Mouse (Mus musculus): Measurements from ENCODE around the gene Dlgap1. TPM values are rescaled to one million over a fixed set of nuclear protein-coding genes. Genes with fewer than 3 reads are reported as not detected.
"Not testable (repeated sequence)": the region's sequence is repeated elsewhere in the genome, so short reads cannot be mapped to it uniquely, and the experiment has no call there.

Dlgap1 gene
- total RNA-seq, 4 experiments from 2014 or later = 39.0 to 64.4 (median 46.2) TPM

DNA sequence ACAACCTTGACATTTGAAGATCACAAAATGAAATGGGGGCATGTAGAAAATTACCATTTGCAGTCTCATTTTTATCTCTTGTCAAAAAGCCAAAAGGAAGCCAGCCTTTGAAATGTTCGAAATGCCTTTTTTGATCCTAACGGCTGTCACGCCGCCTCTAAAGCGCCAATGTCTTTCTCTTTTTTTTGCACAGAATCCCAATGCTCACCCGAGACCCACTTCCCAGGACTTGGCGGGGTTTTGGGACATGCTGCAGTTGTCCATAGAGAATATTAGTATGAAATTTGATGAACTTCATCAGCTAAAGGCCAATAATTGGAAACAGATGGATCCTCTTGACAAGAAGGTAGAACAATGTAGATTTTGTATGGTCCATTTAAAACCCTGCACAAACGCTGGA is 846.1 kb downstream of the Dlgap1 start:
- DNase-seq = peak; percentile 39

- DNase-seq = no peak
Observed at GRCm38 (mm10) chr17:70817862-70818451, 849.1 kb downstream of the Dlgap1 start.

GRCm38 (mm10) chr17:70823083-70823482 is 854.2 kb downstream of the Dlgap1 start:
- no peak for DNase-seq

GRCm38 (mm10) chr17:70826227-70826626 is 857.4 kb downstream of the Dlgap1 start:
- DNase-seq = no peak

DNA sequence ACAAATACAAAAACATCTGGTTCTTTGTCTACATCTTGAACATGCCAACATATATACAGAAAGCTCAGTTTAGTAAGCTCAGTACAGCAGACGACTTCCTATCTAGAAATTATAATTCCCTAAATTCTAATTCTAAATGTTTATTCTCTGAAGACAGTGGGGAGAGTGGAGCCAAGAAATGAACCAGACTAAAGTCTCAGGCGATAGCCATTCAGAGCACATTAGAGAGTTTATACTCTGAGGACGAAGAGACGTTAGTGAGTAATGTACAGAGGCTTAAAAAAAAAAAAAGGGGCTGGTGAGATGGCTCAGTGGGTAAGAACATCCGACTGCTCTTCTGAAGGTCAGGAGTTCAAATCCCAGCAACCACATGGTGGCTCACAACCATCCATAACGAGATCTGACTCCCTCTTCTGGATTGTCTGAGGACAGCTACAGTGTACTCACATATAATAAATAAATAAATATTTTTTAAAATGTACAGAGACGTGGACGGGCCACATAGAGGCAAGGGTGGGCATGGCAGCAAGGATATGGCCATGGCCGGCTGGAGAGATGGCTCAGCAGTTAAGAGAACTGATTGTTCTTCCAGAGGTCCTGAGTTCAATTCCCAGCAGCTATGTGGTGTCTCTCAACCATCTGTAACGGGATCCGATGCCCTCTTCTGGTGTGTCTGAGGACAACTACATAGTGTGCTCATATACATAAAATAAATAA is 858.7 kb downstream of the Dlgap1 start:
- DNase-seq = not testable (repeated sequence)

- no peak for DNase-seq
Observed at GRCm38 (mm10) chr17:70828180-70828528, 859.3 kb downstream of the Dlgap1 start.

GRCm38 (mm10) chr17:70828569-70828968 is 859.7 kb downstream of the Dlgap1 start:
- no peak for DNase-seq

DNA sequence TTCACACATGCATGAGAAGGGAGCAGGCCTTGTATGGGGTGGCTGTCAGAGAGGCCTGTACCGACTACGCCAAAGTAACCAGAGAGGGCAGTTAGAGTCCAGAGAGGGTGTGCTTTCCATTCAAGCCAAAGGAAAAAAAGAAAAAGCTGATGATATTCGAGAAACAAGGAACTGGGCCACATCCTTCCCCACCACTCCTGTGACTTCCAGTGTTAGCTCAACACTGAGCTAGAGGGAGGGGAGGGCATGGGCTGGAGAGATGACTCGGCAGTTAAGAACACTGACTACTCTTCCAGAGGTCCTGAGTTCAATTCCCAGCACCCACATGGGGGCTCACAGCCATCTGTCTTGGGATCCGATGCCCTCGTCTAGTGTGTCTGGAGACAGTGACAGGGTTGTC is 860.3 kb downstream of the Dlgap1 start:
- no peak for DNase-seq

DNA sequence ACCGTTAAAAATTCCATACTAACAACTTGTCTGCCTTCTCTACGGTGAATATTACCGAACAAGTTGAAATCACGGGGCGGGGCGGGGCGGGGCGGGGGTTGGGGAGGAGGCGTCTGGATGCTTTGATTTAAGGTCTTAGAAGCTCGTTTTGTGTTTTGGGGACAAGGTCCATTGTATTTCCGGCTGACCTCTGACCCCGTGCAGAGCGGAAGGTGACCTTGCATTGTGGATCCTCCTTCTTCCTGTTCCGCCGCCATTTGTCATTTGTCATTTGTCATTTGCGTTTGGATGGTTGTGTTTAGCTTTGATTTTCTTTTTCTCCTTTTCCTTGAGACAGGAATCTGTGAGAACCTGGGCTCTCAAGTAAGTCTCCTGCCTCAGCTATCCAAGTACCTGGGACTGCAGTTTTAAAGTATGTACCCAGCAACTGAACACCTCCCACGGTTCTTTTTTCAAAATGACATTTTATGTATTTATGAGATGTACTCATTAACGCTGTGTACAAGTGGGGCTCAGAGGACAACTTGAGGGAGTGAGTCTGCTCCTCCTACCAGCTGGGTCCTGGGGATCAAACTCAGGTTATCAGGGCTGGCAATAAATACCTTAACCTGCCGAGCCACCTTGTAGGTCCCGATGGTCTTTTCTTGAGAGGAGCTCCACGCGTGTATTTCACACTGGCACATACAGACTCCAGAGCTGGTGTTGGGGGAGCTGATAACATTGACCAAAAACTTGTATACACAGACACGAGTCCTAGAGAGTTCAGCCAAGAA is 861.3 kb downstream of the Dlgap1 start:
- DNase-seq = no peak

DNA sequence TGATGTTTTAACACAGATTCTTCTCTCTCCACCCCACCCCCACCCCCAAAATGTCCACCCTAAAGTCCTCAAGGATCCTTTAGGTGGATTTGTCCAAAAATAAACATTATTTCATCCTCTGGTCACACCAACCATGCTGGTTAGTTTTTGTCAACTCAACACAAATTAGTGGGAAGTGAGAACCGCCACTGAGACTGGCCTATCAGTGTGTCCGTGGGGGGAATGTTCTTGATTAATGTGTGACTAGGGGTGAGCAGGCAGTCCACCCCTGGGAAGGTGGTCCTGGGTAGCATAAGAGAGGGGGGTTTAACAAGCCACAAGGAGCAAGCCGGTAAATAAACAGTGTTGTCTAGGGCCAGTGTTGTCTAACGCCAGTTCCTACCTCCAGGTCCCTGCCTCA is 862.7 kb downstream of the Dlgap1 start:
- DNase-seq = no peak

DNA sequence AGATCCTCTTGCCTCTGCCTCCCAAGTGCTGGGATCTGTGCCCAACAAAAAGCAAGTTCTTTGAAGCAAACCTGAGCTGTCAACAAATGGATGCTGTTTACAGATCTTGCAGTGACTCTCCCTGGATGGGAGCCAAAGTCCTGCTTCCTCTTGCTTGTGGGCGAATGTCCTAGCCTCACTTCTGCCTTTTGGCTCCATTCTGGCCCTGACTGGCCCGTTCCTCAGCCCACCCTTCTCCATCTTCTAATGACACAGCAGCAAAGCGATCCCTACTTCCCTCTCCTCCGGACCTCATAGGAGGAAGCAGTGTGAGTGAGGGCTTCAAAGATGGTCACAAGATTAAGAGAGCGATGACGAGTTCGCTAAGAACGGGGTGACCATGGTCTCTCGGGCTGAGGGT is 863.7 kb downstream of the Dlgap1 start:
- no peak for DNase-seq

DNA sequence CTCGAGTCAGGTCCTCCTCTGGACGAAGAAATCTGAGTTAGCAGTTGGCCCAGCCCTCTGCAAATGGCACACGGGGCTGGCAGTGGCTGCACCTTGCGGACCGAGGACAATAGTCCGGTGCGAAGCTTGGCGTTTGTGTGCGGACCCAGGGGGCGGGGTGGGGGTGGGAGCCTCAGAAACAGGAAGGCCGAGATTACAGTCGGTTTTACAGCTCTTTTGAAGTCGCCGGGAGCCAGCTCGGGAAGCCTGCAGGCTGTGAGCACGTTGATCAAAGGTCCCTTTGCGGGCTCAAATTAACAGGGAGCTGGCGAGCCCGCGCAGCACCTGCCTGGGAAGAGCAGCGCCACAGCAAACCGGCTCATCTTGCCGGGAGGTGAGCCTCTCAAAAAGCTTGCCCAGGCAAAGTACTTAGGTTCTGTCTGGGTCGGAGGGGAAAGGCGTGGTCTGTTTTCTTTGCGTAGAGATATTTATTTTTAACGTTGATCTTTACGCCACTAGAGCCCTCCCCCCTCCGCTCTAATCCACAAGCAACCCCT is 865.6 kb downstream of the Dlgap1 start:
- no peak for DNase-seq

DNA sequence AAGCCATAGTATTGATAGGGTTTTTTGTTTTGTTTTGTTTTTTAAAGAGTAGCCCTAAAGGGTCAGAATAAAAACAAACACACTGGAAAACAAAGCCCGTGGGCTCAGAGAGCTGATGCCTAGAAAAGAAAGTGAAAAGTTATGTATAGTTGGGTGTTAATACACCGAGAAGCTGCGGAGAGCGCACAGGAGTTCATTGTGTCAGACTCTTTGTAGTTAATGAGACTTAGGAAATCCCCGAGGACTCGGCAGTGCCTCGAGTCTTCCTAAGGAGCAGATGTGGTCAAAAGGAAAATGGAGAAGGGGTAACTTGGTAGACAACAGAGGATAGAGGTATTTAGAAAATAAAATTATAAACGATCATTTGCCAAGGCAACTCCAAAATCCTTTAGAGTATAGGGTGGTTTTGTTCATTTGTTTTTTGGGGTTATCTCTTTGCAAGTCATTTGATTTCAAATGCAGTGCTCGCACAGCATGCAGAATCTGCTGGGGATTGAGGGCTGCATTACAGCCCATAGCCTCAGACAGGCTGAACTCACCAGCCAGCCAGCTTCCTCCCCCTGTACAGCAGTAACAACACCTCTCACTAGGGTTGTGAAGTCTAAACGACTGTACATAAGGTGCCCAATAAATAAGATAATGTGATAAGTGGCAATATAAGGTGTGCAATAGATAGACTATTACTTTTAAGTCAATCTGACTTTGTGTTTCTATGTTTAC is 866.4 kb downstream of the Dlgap1 start:
- DNase-seq = no peak

GRCm38 (mm10) chr17:70836820-70837219 is 867.9 kb downstream of the Dlgap1 start:
- no peak for DNase-seq

- not testable (repeated sequence) for DNase-seq
Observed at GRCm38 (mm10) chr17:70837474-70837873, 868.6 kb downstream of the Dlgap1 start.

- no peak for DNase-seq
Observed at GRCm38 (mm10) chr17:70838031-70838430, 869.2 kb downstream of the Dlgap1 start.

- no peak for DNase-seq
Observed at GRCm38 (mm10) chr17:70838533-70838932, 869.7 kb downstream of the Dlgap1 start.

DNA sequence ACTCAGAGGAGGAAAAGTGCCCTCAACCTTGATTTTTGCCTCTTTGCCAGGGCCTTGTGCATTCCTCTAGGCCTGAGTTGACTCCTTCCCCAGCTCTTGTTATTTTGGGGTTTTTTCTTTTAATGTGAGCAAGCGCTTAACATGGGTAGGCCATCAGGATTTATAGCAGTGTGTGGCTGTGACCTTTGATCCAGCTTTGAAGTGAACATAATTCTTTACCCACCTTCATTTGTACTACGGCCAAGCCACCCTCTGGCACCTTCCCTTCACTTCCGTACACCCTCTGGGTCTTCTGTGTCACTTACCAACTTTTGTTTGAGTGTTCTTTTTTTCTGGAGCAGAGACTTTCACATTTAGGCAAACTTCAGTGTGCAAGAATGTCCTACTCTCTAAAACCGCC is 874.4 kb downstream of the Dlgap1 start:
- DNase-seq = no peak

DNA sequence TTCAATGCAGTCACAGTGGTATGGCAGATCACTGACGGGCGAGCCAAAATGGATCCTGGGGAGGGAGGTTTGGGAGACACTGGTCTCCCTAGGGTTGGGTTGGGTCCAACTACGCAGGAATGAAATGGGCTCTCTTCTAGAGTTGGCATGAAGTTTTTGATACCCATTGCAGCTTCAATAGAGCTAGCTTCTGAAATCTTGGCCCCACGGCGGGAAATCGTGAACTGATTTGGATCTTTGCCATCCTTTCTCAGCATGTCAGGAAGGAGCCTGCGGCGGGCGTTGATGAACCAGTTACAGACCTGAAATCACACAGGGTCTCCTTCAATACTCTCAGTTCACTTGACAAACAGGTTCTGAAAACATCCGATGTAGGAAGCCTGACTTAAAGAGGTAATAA is 876.1 kb downstream of the Dlgap1 start:
- no peak for DNase-seq

- DNase-seq = no peak
Observed at GRCm38 (mm10) chr17:70845543-70845942, 876.7 kb downstream of the Dlgap1 start.

DNA sequence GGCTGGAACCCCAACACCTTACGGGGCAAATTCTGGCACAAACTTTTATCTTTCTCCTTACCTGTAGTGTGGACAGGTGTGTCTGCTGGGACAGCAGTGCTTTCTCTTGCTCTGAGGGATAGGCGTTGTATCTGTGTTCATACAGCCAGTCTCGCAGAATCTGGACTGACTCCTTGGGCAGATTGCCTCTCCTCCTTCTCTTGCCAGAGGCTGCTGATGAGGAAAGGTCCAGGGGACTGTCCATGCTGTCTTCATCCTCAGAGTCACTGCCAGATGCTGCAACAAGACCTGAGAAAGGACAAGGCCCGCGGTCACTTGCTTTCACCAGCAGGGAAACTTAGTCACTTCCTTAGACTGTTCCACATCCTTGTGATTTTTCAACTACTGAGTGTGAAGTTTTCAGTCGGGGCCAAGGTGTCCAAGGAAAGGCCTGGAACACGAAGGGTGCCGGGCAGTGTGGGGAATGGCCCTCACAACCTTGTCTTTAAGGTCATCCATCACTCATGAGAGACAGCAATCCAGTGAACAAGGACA is 877.3 kb downstream of the Dlgap1 start:
- no peak for DNase-seq

DNA sequence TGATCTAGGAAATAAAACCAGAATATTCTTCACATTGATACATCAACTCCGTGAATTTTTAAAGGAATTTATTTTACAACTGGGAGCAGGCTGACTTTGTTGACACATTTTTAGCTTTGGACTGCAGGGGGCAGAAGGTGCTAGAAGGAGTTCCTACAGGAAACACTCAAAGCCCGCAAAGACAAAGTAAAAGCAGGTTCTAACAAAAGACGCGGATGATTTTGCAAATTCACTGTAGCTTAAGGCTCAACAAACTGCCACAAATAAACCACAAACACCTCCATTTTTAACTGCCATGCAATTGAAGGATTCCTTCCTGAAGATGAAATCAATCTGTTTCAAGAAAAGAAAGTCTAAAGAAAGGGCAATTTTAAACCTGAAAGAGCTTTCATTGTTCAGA is 878.2 kb downstream of the Dlgap1 start:
- DNase-seq = no peak
